Mouse (Mus musculus): ENCODE measurements around the gene Selenot. TPM values are rescaled to one million over a fixed set of nuclear protein-coding genes. Genes with fewer than 3 reads are reported as not detected.
"Not testable (repeated sequence)": the region's sequence is repeated elsewhere in the genome, so short reads cannot be mapped to it uniquely, and the experiment has no call there.

The Selenot gene
- 10 to 100 TPM; 80.2 to 92.4 TPM for total RNA-seq (2021)
- long read RNA-seq, experiment 1, transcript Selenot-201 (6 exons, 3,157 nt), result major isoform, 8 of 21 reads
- long read RNA-seq, experiment 1, partial matches to known transcripts, result 1 of 21 reads
- long read RNA-seq, experiment 1, other reads (novel, unspliced or antisense), result 12 of 21 reads
- long read RNA-seq, experiment 2, transcript Selenot-201 (6 exons, 3,157 nt), result major isoform, 7 of 14 reads
- long read RNA-seq, experiment 2, partial matches to known transcripts, result 1 of 14 reads
- long read RNA-seq, experiment 2, other reads (novel, unspliced or antisense), result 6 of 14 reads

DNA sequence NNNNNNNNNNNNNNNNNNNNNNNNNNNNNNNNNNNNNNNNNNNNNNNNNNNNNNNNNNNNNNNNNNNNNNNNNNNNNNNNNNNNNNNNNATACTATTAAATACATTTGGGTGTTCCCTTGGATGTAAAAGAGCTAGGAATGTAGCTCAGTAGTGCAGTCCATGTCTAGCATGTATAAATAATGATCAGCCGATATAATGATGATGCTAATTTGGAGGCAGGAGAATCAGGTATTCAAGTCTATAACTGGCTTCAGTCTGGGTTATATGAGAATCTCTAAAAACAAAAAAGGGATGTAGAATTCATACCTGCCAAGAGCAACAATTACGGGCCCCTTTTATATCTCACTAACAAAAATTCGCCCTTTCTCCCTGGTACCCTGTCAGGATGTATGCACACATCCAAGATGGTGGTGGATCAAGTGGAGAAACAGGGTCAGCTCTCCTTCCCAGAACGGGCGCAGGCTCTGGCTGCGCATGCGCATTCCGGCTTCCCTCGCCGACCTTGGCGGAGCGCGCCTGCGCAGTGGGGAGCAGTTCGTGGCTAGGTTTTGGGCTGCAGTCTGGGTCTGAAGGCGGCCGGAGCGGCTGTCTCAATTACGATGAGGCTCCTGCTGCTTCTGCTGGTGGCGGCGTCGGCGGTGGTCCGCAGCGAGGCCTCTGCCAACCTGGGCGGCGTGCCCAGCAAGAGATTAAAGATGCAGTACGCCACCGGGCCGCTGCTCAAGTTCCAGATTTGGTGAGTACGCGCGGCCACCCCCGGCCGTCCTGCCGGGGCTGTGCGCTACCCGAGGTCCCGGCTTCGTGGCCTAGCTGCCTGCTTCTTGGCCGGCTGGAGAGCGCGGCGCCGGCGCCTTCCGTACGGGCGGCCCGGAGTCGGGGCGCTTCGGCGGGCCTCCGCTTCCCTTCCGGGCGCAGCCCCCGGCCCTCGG, at the start of gene Selenot:
Selenot (plus strand) TSS at position 500 of the 930 bp plus-strand sequence.
- peak; percentile 98 for DNase-seq

DNA sequence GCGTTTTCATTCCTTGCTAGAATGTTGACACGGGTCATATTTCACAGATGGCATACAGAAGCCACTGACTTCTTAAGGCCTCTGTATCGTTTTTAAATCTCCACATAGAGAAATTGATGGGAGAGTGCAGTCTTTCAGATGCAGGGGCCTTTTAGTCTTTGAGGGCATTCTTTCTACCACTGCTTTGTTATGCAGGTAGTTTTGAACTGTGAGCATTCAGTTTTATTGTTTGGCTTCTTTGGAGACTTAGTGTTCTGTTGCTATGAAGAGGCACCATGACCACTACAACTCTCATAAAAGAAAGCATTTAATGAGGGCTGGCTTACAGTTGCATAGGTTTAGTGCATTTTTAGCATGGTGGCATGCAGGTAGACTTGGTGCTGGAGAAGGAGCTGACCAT, 39.9 kb upstream of the Selenot start:
- no peak for DNase-seq

DNA sequence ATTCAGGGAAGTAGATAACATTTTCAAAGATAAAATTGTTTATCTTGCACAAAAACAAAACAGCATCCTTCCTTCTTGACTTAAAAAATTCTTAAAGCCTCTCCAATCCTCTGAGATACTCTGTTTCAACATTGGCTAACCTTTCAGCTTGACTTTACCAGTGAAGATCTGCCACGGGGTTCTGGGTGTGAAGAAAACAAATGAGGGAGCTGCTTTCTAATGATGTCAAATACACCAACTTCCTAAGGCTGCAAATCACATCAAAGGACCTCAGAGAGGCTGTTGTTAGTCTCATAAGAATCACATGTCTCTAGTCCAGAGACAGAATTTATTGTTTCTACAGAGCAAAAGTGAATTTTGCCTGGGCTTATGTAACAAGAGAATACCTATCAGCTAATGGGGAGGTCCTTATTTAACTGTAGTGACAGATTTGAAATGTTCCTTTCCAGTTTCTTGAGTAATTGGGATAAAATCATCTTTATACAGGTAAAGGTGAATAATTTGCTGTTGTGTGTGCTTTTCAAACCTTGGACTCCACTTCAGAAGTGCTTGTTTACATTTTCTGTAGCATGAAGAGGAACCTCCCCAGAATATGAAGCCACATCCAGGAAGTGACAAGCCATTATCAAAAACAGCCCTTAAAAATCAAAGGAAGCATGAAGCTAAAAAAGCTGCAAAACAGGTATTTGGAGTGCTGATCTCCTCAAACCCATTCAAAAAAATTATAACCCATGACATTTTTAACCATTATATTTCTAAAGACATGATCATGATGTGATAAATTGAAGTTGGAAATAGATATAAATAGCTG, 24.2 kb upstream of the Selenot start:
- no peak for DNase-seq

DNA sequence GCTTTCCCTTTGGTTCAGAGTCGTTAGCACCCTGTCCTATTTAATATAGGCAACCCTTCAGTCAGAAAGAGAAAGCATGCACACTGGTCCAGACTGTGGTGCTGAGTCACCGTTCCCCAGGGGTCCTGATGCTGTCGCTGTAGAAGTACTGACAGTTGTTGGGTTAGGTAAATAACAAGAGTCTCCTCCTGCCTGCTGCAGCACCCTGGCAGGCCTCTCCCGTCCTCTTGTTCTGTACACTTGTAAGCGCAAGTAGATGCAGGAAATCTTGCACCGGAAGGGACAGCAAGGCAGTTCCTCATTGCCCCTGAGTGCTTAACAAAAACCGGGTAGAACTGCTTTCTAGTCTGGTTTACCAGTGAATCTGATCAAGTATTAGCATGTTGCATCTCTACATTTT, 19.8 kb upstream of the Selenot start:
- no peak for DNase-seq

DNA sequence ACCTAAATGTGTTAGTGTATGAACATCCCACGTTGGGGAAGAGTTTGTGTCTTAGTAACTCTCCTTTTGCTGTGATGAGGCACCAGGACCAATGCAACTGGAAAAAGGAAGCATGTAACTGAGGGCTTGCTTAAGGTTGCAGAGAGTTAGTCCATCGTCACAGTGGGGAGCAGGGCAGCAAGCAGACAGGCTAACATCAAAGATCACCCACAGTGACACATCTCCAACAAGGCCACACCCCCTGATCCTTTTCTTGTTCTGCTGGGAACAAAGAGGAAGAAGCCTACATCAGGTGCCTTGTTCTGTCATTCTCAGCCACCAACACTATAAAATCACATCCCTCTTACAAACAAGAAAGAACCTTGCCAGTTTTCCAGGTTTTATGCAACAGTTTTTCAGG, 16.5 kb upstream of the Selenot start:
- DNase-seq, result no peak

DNA sequence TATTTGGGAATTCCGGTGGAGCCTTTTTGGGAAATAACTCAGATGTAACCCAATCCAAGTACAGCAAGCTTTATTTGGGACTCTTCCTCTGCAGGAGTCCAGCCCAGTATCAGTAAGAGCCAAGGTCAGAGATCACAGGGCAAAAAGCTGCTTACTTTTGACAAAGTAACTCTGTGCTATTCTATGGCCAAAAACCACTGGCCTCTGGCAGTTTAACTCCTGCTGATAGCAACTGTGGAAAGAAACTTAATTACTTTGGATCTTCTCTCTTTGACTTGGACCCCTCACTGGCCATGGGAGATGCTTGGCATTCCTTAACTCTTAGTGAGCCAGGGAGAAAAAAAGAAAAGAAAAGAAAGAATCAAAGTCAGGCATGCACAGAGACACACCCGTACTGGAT, 15.0 kb upstream of the Selenot start:
- DNase-seq, result no peak

DNA sequence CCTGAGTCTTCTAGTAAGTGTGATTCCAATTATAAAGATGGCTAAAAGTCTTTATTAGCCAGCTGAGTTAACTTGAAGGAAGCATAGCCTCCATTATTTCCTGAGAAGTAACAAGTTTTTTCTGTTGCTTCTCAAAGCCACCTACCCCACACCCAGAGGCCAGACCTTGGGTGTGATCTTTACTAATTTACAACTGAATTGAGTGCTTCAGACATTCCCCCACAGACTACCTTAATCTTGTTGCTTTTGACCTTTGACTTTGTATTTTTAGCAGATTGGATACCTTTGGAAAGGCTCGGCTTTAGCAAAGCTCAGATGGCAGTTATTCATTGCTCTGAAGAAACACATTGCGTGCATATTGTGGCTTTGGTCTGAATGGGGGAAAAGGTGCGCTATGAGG, 5.6 kb upstream of the Selenot start:
- no peak for DNase-seq

DNA sequence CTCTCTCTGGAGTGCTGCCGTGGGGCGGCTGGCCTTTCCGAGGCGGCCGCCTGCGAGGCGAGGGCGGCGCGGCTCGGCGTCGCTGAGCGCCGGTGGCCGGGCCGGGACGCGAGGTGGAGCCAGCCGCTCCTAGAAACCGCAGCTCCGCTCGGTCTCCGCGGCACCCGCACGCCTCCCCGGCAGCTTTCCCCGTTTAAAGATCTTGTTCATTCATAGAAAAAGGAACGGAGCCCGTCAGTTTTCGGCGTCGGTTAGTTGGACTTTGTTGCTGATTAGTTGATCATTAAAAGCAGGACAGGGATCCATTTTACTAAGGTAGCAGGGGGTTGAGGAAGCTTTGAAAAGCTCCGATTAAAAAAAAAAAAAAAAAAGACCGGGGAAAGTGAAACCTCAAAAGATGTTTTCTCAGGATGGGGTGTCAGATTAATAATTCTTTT, 649 bp downstream of the Selenot start:
- DNase-seq, result peak; percentile 63

DNA sequence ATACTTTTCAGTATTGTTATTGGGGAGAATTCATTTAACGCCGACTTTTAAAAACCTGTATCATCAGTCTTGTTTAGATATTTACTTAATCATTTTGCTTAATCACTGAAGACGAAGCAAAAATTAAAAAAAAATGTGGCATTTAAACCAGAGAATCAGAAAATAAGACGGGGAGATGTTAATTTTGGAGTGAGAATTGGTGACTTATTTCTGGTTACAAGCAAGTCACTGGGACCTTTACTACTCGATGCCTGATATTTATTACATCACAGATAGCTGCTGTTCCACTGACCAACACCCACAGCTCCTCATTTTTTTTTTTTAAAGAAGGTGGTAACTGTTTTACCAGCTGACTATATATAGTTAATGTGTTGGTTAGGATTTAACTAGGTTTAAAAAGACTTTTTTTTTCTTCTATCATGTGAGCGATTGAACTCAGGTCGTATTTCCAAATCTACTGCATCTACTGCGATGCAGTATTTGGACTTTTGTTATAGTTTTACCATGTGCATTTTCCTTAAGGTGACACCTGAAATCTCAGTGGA, 1.1 kb downstream of the Selenot start:
- DNase-seq, result no peak

DNA sequence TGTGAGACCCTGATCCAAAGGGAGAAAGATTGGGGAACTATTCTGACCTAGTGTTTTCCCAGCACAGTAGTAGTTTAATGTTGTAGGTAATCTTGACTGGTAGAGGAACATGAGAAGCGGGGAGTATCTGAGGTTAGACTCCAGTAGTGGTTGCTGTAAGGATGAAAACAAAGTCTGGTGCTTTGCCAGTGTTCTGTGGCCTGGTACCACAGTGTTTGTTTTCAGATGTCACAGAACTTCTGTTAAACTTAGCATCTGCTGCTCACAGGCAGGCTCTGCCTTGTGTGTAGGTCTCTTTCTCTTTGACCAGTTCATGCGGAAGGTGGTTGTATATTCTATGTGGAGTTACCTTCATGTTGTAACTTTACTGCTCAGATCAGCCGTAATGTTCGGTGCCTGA, 5.1 kb downstream of the Selenot start:
- DNase-seq, result no peak

DNA sequence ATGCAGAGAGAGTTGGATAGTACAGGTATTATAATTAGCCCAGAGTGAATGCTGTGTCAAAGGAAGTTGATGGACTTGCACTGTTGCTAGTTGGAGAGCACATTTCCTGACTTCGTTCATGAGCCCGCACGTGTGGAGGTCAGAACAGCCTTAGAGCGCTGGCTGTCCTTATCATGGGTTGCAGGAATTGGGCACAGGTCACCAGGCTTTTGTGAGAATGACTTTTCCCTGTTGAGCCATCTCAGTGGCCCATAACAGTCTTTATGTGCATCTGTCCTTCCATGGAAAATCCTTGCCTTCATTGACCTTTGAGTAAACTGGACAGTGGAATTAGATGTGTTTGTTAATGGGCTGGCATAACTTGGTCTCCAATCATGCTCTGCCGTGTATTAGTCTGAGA, 5.9 kb downstream of the Selenot start:
- DNase-seq, result no peak

DNA sequence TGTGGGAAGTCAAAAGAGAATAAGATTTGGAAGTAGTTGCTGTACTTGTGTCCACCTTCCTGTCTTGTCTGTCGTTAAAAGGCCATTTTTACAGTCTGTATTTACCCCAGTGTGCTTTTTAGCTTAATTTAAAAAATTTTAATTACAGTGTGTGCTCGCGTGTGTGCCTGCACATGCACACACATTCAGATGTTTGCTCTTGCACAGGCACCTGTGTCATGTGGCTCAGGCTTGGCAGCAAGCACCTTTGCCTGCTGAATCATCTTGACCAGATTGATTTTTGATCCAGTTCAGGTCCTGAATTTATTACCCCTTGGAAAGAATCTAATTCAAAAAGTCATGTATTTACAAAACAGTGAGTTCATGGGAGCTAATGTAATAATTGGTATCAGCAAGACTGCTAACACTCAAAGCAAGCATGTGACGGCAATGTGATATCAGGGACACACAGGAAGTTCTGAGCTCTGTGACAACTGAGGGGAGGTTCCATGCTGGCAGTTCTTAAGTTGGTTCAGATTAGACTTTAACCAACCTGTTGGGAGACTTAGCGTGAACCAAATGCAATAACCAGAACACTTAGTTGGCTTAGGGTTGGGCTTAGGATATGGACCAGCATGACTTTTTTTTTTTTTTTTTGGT, 6.5 kb downstream of the Selenot start:
- no peak for DNase-seq

DNA sequence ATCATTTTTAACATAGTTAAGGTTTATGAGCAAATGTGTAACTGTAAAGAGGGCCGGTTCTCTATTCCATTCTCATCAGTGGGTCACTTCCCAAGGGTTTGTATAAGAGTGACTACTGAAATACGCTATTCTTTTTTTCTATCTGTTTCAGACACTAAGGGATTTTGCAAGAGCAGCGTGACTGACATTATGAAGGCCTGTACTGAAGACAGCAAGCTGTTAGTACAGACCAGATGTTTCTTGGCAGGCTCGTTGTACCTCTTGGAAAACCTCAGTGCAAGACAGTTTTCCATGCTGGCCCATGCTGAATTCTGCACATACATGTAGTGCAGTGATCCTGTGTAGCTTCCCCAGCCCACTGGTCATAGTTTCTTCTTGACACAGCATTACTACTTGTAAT, 14.1 kb downstream of the Selenot start:
- DNase-seq, result not testable (repeated sequence)

DNA sequence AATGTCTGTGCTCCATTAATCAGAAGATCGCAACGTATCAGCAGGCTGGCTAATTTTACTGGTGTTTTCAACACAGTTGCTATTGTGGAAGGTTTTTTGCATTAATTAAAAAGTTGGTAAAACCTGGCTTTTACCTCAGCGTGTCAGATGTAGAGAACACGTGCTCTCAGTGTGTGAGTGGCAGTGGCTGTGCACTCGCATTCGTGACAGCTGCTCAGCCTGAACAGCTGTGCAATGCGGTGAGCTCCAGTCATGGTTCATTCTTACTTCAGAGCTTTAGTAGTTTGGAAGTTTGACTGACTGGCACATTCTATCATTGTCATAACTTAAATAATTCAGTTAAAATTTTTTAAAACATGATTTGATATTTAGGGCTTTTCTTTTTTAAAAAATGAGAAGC, 16.2 kb downstream of the Selenot start:
- not testable (repeated sequence) for DNase-seq

DNA sequence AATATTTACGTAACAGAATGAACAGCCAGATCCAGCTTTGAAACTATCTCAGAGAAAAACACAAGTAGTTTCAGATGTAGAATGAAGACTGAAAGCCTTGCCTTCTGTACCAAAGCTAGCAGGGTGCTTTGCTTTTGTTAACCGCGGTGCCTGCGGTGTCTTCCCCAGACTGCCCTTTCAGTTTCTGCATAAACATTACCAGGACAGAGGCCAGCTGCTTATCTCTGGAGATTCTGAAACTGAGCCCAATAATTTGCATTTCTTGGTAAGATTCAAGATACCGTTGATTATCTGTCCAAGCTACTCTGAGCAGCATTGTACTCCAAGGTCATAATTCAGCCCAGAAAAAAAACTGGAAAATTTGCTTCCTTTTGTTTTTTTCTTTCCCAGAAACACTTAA, 17.2 kb downstream of the Selenot start:
- no peak for DNase-seq

DNA sequence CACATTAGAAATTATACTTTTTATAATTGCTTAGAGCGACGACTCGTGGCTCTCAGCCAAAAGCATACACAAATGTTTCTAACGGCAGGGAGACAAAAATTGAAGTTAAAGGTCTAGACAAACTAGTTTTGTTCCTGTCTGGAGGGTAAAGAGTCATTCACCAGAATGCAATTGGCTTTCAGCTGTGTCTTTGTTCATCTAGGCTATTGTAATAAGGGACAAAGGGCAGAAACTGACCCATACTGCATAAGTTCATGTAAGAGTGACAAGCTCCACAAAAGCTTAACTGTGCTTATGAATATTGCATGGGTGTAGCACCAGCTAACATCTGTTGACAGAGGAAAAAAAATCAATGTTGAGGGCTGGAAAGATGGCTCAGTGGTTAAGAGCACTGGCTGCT, 32.1 kb downstream of the Selenot start:
- DNase-seq, result no peak

DNA sequence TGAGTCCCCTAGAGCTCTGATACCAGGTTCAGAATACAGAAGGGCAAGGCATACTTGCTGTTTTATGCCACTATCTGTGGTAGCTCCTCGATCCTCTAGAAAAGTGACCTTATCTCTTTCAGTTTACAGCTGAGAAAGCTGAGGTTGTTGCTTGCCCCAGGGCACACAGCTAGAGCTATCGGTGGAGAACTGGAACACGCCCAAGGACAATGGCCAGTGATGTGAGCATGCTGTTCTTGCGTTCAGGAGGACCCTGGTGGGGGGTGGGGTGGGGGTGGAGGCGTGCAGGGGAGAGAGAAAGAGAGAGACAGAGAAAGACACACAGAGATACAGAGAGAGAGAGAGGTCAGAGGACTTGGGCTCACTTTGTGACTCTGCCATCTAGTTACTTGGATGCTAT, 33.5 kb downstream of the Selenot start:
- no peak for DNase-seq

DNA sequence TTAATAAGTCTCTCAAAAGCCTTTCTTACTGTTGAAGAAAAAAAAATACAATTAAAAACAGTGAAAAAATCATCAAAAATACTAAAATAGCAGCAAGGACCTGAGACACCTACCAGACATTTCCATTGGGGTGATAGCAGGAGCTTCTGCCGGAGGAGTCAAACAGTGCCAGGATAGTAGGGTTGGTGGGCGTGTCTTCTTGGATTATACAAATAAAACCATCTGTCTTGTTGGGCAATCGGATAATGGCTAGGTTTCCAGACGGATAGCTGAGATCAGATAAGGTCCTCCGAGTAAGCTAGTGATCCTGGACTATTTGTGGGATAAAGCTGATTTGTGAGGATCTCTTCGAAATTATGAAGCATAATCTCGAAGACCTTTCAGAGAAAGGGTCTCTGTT, 44.6 kb downstream of the Selenot start:
- DNase-seq, result no peak

DNA sequence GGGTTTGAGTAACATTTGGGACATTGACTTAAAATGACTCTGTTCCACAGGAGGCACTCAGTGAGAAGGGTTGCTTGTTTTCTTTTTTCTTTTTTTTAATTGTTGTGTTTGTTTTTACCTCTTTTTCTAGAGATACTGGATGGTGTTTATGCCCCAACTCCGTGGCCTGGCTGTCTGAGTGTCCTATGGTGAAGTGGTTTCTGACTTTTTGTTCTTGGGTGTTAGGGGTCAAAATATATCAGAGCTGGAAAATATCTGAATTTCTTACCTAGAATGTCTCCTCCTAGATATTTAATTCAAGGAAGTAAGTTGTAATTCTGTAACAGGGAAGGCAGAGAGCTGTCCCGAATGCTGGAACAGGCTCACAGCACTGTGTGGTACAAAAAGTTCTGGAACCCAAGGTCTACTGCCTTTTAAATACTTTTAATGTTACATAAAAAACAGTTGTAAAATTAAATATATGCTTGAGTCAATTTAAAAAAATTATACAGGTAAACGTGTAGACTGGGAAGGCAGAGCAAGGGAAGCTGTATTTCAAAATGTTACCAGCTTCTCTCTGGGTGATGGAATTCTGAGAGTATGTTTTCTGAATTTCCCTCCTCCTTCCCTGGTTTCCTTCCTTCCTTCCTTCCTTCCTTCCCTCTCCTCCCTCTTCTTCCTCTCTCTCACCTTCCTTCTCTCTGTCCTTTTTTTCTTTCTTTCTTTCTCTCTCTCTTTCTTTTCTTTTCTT, 46.4 kb downstream of the Selenot start:
- no peak for DNase-seq

DNA sequence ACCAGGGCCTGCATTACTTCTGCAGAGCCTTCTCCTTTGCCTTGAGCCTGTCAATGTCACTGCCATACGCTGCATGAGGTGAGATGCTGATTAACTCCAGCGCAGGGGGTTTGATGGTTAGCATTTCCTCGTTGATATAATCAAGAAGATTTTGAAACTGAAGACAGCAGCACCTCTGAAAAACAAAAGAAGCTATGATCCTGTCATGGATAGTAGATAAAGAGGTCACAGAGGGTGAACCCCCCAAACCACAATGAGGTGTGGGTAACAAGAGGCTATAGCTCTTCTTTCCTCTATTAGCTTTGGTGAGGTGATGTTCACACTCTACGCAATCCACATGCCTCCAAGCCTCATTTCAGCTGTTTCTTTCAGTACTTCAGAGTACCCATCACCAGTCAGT, 48.5 kb downstream of the Selenot start:
- no peak for DNase-seq

DNA sequence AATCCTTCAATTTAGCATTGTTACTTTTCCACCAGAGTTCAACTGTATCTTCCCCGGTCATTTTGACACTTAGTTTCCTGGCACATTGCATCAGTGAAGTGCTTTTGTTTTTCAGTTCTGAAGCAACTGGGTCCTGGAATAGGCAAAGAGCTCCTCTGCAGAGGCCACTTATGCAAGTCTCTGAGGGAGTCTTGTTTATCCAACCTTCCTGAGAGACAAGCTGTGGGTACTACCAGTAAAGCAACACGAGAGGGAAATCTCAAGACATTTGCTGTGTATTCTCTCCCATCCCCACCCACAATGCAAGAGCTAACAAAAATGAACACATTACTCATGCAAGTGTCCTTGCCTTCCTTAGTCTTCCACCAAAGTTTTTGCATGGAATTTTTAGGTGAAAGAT, 55.3 kb downstream of the Selenot start:
- DNase-seq, result no peak
